Mouse (Mus musculus): ENCODE measurements around the gene Tnni3k. TPM values are rescaled to one million over a fixed set of nuclear protein-coding genes. Genes with fewer than 3 reads are reported as not detected.

The Tnni3k gene
- not detected for total RNA-seq (2021)
- long read RNA-seq, experiment 1, result 0 reads
- long read RNA-seq, experiment 2, result 0 reads

DNA sequence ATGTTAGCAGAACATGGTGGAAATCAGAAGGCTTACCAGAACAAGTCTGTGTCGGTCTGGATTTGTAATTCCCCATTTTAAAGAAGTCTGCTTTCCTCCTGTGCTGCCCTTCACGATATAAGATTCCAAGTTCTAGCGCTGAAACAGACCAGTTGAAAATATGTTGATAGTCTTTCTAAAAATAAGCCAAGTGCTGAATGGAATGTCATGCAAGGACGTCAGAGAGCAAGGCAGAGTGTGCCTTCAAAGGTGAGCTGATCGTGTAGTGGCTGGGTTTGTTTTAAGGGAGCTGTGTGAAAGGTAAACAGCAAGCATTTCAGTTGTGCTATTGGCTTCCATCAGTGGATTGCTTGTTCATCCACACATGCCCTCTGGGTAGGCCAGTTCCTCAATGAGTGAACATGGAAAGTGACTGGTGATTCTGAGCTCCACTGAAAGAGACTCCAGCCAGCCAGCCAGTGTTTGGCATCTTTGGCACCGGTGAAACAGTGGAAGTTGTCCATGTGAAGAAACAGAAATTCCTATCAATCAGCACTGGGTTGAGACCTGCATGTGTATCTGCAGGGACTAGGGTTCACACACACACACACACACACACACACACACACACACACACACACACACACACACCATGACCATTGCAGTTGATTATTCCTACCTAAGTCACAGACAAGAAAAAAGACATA, at the start of gene Tnni3k:
Gene Tnni3k (minus strand): TSS at position 177 of the 686 bp plus-strand sequence.
- no peak for DNase-seq (ENCODE audit: low spot score in 2 of 2)

- DNase-seq (ENCODE audit: low spot score in 2 of 2), result no peak
These were observed 44.1 kb upstream of the Tnni3k start for GRCm38 (mm10) chr3:155099266-155099665.

DNA sequence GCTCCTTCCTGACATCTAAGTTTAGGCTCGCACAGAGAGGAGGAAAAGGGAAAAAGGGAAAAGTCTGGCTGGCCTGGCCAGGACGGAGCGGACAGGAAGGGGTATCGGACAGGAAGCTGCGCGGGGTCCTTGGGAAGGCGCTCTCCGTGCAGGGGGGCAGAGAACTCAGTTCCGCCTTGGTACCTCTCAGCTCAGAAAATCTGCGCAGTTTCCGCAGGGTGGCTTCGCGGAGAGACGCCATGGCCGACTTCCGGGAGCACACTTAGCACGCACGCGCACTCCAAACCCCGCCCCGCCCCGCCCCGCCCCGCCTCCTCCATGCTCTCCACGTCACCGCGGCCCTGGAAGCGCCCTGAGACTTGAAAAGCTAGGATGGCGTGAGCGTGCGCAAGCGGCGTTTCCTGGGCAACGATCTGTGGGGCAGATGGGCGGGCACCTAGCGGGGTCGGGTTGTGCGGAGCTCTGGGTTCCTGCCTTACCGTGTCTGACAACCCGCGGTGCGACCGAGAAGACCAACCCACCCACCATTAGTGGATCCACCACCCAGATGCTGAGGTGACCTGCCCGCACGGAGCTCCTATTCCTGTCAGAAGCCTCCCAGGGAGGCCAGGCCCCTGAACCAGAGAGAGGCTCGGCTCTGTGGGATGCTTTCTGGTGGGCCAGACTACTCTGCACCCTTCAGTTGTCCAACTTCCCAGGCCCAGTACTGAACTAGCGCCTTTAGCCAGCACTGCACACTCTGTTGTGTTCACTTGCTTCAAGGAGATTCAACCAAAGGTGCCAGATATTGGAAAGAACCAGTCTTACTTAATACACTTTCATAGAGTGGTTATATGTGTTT, 38.1 kb upstream of the Tnni3k start, which contains the start of the genes Fpgt and Lrriq3:
Gene Fpgt (minus strand): TSS at position 288 of the 841 bp plus-strand sequence.
Gene Lrriq3 (plus strand): TSS at position 319 of the 841 bp plus-strand sequence.
- DNase-seq (ENCODE audit: low spot score in 2 of 2), result peak; percentile 82 to 87

- no peak for DNase-seq (ENCODE audit: low spot score in 2 of 2)
These were observed 36.9 kb upstream of the Tnni3k start for GRCm38 (mm10) chr3:155092081-155092480.

- no peak for DNase-seq (ENCODE audit: low spot score in 2 of 2)
These were observed 22.7 kb upstream of the Tnni3k start for GRCm38 (mm10) chr3:155077908-155078307.

DNA sequence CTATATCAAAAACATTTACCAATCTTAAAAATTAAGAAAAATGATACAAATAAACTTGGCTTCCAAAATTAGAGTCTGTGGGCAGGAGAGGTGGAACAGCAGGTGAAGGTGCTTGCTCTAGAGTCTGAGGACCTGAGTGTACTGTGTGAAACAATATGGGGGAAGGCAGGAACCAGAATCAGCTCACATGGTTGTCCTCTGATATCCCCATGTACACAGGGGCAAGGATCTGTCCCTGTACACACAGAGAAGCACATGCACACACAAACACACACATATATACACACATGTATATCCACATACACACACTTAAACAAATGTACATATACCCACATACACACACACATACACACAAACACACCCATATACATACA, 4.2 kb upstream of the Tnni3k start:
- no peak for DNase-seq (ENCODE audit: low spot score in 2 of 2)

GRCm38 (mm10) chr3:155058800-155059448, 3.7 kb upstream of the Tnni3k start:
- DNase-seq (ENCODE audit: low spot score in 2 of 2), result no peak

- DNase-seq (ENCODE audit: low spot score in 2 of 2), result no peak
These were observed 2.4 kb upstream of the Tnni3k start for GRCm38 (mm10) chr3:155057566-155057965.

DNA sequence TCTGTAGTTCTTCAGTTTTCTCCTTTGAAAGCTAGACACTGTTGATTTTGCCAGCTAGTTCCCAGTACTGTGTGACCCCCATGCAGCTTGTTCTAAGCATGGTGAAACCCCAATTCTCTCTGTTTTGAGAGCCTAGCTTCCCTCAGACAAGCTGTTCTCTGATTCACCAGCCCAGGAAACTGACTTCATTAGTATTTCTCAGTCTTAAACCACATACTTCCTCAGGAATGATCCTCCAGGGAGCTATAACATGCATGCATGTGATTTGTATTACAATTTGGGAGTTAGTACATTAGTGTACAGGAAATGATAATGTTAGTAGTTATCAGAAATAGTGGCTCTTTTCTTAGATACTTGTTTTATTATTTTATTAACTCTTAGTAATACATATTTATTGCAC, 1.4 kb upstream of the Tnni3k start:
- no peak for DNase-seq (ENCODE audit: low spot score in 2 of 2)

DNA sequence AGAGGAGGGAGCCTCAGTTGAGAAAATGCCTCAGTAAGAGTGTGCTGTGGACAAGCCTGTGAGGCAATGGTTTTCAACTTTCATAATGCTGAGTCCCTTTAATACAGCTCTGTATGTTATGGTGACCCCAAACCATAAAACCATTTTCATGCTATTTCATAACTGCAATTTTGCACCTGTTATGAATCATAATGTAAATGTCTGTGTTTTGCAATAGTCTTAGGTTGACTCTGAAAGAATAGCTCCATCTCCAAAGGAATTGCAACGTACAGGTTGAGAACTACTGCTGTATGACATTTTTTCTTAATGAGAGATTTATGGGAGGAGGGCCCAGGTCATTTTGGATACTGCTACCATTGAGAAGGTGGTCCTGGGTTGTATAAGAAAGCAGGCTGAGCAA, 2.0 kb downstream of the Tnni3k start:
- no peak for DNase-seq (ENCODE audit: low spot score in 2 of 2)

DNA sequence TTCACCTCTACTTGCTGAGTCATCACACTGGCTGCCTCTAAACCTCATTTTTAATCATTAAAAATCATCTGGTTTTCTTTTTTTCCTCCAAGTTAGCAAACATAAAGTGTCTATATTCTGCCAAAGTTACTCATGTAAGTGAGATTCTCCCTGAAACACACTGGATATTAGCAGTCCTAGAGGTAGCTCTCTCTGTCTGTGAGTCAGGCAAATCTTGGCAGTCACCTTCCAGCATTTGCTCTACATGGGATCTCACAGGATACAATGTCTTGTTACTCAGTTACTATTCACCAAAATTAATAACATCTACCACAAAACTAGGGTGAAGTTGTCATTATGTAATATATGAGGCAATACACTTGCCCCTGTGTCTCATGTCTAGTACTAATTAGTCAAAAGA, 3.2 kb downstream of the Tnni3k start:
- DNase-seq (ENCODE audit: low spot score in 2 of 2), result no peak

DNA sequence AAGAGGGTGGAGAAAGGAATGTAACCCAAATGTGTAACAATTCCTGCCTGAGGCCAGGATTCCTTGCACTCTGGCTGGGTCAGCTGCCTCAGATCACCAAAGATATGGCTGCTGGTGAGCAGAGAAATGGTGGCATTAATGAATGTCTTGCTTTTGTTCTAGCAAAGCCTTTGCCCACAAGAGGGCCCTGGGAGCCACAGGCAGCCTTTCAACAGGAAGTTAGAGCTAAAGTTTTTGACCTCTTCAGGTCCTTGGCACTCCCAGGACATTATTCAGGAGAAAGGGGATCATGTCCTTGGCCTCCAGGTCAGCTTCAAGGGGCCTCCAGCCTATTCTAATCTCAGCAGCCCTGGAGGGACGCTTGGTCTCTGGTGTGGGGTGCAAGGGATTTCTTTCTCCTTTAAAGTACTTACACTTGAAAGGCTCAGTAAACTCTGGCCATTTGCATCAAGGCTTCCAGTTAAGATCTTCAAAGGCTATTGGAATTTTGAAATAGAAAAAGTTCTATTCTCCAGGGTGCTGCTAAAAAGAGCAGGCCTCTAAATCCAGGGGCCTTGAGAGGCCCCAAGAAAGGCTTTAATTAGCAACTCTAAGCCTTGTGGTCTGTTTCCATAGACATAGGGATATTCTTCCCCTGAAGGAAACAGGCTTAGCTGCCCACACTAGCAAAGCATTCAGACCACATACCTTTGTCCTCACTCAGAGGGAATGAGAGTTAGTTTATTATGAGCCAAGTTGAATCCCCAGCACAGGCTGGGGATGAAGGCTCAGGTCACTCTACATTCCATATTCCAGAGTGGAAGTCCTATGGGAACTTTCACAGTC, 16.0 kb downstream of the Tnni3k start:
- DNase-seq (ENCODE audit: low spot score in 2 of 2), result no peak

DNA sequence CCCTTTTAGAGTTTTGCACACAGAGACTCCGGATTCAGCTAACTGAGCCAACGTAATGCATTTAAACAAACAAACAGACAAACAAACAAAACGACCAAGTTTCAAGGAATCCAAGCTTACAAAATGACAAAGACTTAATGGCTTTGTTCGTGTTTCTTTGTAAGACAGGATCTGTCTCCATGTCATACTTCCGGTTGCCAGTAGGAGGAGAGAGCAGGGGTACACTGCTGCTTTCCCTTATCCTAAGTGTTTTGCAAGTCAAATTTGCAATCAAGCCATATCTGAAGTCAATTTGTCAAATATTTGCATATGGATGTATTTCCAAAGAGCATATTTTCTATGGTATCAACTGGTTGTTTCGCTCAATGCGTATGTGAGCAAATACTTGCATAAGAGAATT, 20.9 kb downstream of the Tnni3k start:
- no peak for DNase-seq (ENCODE audit: low spot score in 2 of 2)

GRCm38 (mm10) chr3:155030200-155030599, 25.0 kb downstream of the Tnni3k start:
- no peak for DNase-seq (ENCODE audit: low spot score in 2 of 2)

DNA sequence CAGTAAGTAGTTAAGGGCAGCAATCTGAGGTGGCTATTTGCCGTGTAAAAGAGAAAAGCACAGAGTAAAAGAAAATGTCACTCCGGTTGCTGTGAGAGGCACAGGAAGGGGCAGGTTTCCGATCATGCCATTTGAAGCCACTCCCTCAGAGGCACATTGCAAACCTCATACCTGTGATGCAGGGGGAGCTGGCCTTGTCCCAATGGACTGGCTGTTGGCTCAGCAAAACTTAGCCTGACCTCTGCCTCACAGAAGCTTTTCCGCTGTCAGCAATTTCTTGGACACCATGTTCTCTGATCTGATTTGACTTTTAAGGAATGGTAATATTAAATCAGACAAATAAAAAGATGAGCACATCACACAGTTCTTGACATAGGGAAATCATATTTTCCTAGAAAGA, 52.4 kb downstream of the Tnni3k start:
- DNase-seq (ENCODE audit: low spot score in 2 of 2), result no peak

DNA sequence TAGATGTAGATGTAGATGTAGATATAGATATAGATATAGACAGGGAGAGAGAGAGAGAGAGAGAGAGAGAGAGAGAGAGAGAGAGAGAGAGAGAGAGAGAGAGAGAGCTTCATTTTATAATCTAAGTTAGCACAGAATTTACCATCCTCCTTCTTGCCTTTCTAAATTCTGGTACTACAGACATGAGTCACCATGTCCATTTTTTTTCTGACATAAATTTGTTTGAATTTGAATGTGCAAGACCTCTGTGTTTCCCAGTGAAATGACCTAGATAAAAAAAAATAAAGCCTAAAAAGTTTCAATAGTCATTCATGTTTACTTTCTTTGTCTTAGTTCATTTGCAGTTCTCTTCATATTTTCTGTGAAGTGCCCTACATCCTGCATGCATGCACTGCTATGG, 54.2 kb downstream of the Tnni3k start:
- DNase-seq (ENCODE audit: low spot score in 2 of 2), result no peak

GRCm38 (mm10) chr3:154992678-154993077, 62.5 kb downstream of the Tnni3k start:
- DNase-seq (ENCODE audit: low spot score in 2 of 2), result no peak

GRCm38 (mm10) chr3:154979101-154979500, 76.1 kb downstream of the Tnni3k start:
- no peak for DNase-seq (ENCODE audit: low spot score in 2 of 2)

DNA sequence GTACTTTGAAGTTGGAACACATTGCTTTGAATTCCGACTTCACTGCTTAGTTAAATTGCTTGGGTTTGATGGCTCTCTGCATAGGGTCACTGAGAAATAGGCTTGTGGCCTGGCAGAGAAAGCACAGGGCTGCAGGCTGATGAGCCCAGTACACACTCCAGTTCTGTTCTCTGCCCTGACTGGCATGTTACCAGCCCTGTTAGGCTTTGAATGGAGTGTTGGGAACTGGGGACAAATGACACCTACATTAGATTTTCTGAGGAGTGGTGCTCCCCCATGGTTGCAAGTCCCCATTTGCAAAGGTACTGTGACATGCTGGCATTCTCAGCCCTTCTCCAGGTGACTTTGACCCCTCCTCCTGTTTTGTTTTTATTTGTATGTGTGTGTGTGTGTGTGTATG, 83.6 kb downstream of the Tnni3k start:
- DNase-seq (ENCODE audit: low spot score in 2 of 2), result no peak

- DNase-seq (ENCODE audit: low spot score in 2 of 2), result no peak
These were observed 84.2 kb downstream of the Tnni3k start for GRCm38 (mm10) chr3:154970981-154971380.

GRCm38 (mm10) chr3:154961284-154961683, 93.9 kb downstream of the Tnni3k start:
- DNase-seq (ENCODE audit: low spot score in 2 of 2), result no peak
